ENCODE assay signal across 11 mouse cellular contexts in genomic region chr2:145225640-145226039, GRCm38 (mm10). TPM values are rescaled to one million over a fixed set of nuclear protein-coding genes. Genes with fewer than 3 reads are reported as not detected.
DNase-seq lines count a peak whose midpoint lies in the region; ATAC-seq and TF ChIP-seq lines count a peak whose summit lies in the region.
"Had no signal": no experiment of that assay in that cellular context is flagged by ENCODE, and none has a peak within 500 bp of the region (broad histone marks: within the 10 kb centered on the region; RNA-seq: fewer than 3 reads in every experiment).

No protein-coding gene starts in this region.

- H3K4me3 ChIP-seq in heart, embryonic 13.5 days, result no peak overlapping the region
- H3K4me3 ChIP-seq in lung, embryonic 14.5 days (ENCODE audit: low read depth, low read length), result no peak overlapping the region
- no peak overlapping the region for H3K4me3 ChIP-seq in thymus, adult 2 months (ENCODE audit: control insufficient read depth, insufficient read depth, low read length)
- H3K4me3 ChIP-seq: neural tube, embryonic 13.5 days had no signal

- TF ChIP-seq CTCF in lung, embryonic 14.5 days (IDR thresholded peaks at IDR 0.05; ENCODE audit: low read depth), result no peak
- no peak for TF ChIP-seq CTCF in thymus, adult 2 months (IDR thresholded peaks at IDR 0.05; ENCODE audit: borderline replicate concordance, control insufficient read depth, extremely low read depth, insufficient read depth, low read length, poor library complexity)

- intact Hi-C loops in heart, postnatal 14 days (cut with DNase I), result no loop called here

- peaks cover 12% of the 10 kb centered on the region; the same call in 1 of the 2 replicates for H3K4me1 ChIP-seq in heart, embryonic 13.5 days
- no peaks in the 10 kb centered on the region for H3K4me1 ChIP-seq in lung, embryonic 14.5 days (ENCODE audit: insufficient read depth)
- H3K4me1 ChIP-seq in thymus, adult 2 months (replicated peaks; ENCODE audit: control insufficient read depth, insufficient read depth, low read length), result peaks cover 6% of the 10 kb centered on the region; the same call in 1 of the 2 replicates
- H3K4me1 ChIP-seq: neural tube, embryonic 13.5 days had no signal

- 52% methylated on average over 3 of the region's 3 CpGs for WGBS in heart, embryonic 13.5 days
- 50% methylated on average over 3 of the region's 3 CpGs for WGBS in lung, embryonic 14.5 days
- 8% methylated on average over 3 of the region's 3 CpGs for WGBS in thymus, adult 2 months

- ATAC-seq in heart, embryonic 13.5 days (ENCODE audit: extremely low read depth, insufficient number of reproducible peaks, low FRiP score, low TSS enrichment), result no peak
- ATAC-seq in lung, embryonic 14.5 days (ENCODE audit: insufficient read depth), result peak; percentile 64; the same call in 1 of the 2 replicates

- 0 out of 2 replicates have a peak overlapping the region, but pooled peaks have one; percentile 20 for H3K27ac ChIP-seq in heart, embryonic 13.5 days (replicated peaks)
- no peak overlapping the region for H3K27ac ChIP-seq in lung, embryonic 14.5 days (ENCODE audit: low read depth)
- no peak overlapping the region for H3K27ac ChIP-seq in thymus, adult 2 months (ENCODE audit: control insufficient read depth, insufficient read depth, low read length)
- H3K27ac ChIP-seq: neural tube, embryonic 13.5 days had no signal

- H3K36me3 ChIP-seq in heart, embryonic 13.5 days, result no peaks in the 10 kb centered on the region
- H3K36me3 ChIP-seq in lung, embryonic 14.5 days (ENCODE audit: insufficient read depth), result no peaks in the 10 kb centered on the region
- no peaks in the 10 kb centered on the region for H3K36me3 ChIP-seq in thymus, adult 2 months (ENCODE audit: control insufficient read depth, insufficient read depth, low read length)
- H3K36me3 ChIP-seq: neural tube, embryonic 13.5 days had no signal

- TF ChIP-seq POLR2A in thymus, adult 2 months (IDR thresholded peaks at IDR 0.05; ENCODE audit: control insufficient read depth, extremely low read depth, insufficient read depth, low read length, poor library complexity), result no peak

- no peaks in the 10 kb centered on the region for H3K27me3 ChIP-seq in heart, embryonic 13.5 days (replicated peaks)
- H3K27me3 ChIP-seq in lung, embryonic 14.5 days (ENCODE audit: insufficient read depth, low read length), result no peaks in the 10 kb centered on the region
- H3K27me3 ChIP-seq in thymus, adult 2 months (ENCODE audit: control insufficient read depth, insufficient read depth, low read length), result no peaks in the 10 kb centered on the region
- H3K27me3 ChIP-seq: neural tube, embryonic 13.5 days had no signal

- H3K9ac ChIP-seq in heart, embryonic 13.5 days, result no peak overlapping the region
- no peak overlapping the region for H3K9ac ChIP-seq in lung, embryonic 14.5 days
- H3K9ac ChIP-seq: neural tube, embryonic 13.5 days had no signal

- no peak overlapping the region for H3K4me2 ChIP-seq in heart, embryonic 13.5 days
- H3K4me2 ChIP-seq in lung, embryonic 14.5 days, result no peak overlapping the region
- H3K4me2 ChIP-seq: neural tube, embryonic 13.5 days had no signal

- DNase-seq in heart, postnatal 14 days, result no peak
- peak; percentile 26 for DNase-seq in lung, embryonic 14.5 days
- no peak for DNase-seq in lung, postnatal 14 days
- peak; percentile 46 for DNase-seq in induced T-regulatory cell, adult 2 months (ENCODE audit: low read depth)
- DNase-seq in thymus, adult 2 months, result peak; percentile 18
- no peak for DNase-seq in spleen, postnatal 14 days (ENCODE audit: low spot score in 2 of 2)
- no peak for DNase-seq in retina, embryonic 14.5 days (ENCODE audit: low spot score)
- DNase-seq: heart, postnatal 4 days; right cerebral cortex, postnatal 4 days had no signal

- no peaks in the 10 kb centered on the region for H3K9me3 ChIP-seq in heart, embryonic 13.5 days
- H3K9me3 ChIP-seq in lung, embryonic 14.5 days (ENCODE audit: low read depth, low read length), result no peaks in the 10 kb centered on the region
- H3K9me3 ChIP-seq: neural tube, embryonic 13.5 days had no signal

RNA-seq across cellular contexts. Expression of gene Slc24a3, which starts 58.1 kb away (rescaled TPM):
- polyA plus RNA-seq in heart, embryonic 13.5 days (2015; fragmentation: Nextera tagmentation; extraction: Ambion mirVana), result 1.6 TPM in 2 replicates
- 1 to 10 TPM; 3.7 to 4.2 TPM for total RNA-seq in heart, postnatal 14 days (2021)
- 3.9 and 4.3 TPM in 2 replicates for polyA plus RNA-seq in lung, embryonic 14.5 days (2014; fragmentation: Nextera tagmentation; extraction: Ambion mirVana)
- 2.7 and 3.7 TPM in 2 replicates for polyA plus RNA-seq in thymus, adult 2 months (2012; rRNA removed)

Comparison
In these comparisons a context has a peak if more than half of its experiments do, and no peak if none do; other contexts are left out.
1. DNase-seq: peak in lung, embryonic 14.5 days (single experiment), induced T-regulatory cell, adult 2 months (single experiment) and thymus, adult 2 months (single experiment); none in heart, postnatal 14 days (0 of 2), lung, postnatal 14 days (single experiment), spleen, postnatal 14 days (0 of 2) and retina, embryonic 14.5 days (single experiment).